Mouse (Mus musculus) bone marrow macrophage, adult 2 months (primary cell): ENCODE results near the gene Ryr3. TPM values are rescaled to one million over a fixed set of nuclear protein-coding genes. Genes with fewer than 3 reads are reported as not detected.

Source experiments
- H3K27ac ChIP-seq: 2 replicates; pipeline ENCODE4 v1.5.1; 2012; ENCODE audit warnings: low read depth, low read length; ENCODE audit not compliant: insufficient read depth
- H3K4me1 ChIP-seq: 2 replicates; pipeline ENCODE4 v1.6.1; 2012; ENCODE audit warnings: low read length; ENCODE audit not compliant: control insufficient read depth, insufficient read depth
- H3K4me3 ChIP-seq: 2 replicates; pipeline ENCODE4 v1.5.1; 2012; ENCODE audit warnings: mild to moderate bottlenecking, low read length, moderate library complexity; ENCODE audit not compliant: insufficient read depth
- CTCF ChIP-seq: IDR thresholded peaks from 2 replicates; pipeline ENCODE4 v1.5.1; 2012; ENCODE audit warnings: low read depth, mild to moderate bottlenecking, low read length, moderate library complexity
- POLR2A ChIP-seq: IDR thresholded peaks from 2 replicates; pipeline ENCODE4 v1.6.1; 2012; ENCODE audit warnings: mild to moderate bottlenecking, low read depth, low read length, borderline replicate concordance
- polyA plus RNA-seq: library from polyadenylated mRNA; stranded (reverse); fragments of >200 nt; gene quantifications from 2 replicates; pipeline ENCODE4 v1.2.4, GENCODE M21; 2012; ENCODE audit not compliant: missing spikeins, insufficient read depth, insufficient read length

The Ryr3 gene
- polyA plus RNA-seq, 1 experiment, result not detected

- TF ChIP-seq POLR2A (no peak), CTCF (no peak)
- Histone ChIP-seq H3K4me1 (no peaks in the 10 kb centered on the region), H3K4me3 (no peak overlapping the region), H3K27ac (no peak overlapping the region)
Observed at GRCm38 (mm10) chr2:112677246-112677645, 539.6 kb downstream of the Ryr3 start.

- Histone ChIP-seq H3K27ac (no peak overlapping the region), H3K4me1 (no peaks in the 10 kb centered on the region)
Observed at GRCm38 (mm10) chr2:112676721-112677120, 540.2 kb downstream of the Ryr3 start.

GRCm38 (mm10) chr2:112676175-112676574, 540.7 kb downstream of the Ryr3 start:
- TF ChIP-seq POLR2A (no peak), CTCF (no peak)
- Histone ChIP-seq H3K4me3 (no peak overlapping the region), H3K4me1 (no peaks in the 10 kb centered on the region), H3K27ac (no peak overlapping the region)

More at GRCm38 (mm10) chr2:112676721-112677120, 540.2 kb downstream of the Ryr3 start:
- no peak overlapping the region for H3K4me3 ChIP-seq
- TF ChIP-seq CTCF, result no peak
- no peak for TF ChIP-seq POLR2A

DNA sequence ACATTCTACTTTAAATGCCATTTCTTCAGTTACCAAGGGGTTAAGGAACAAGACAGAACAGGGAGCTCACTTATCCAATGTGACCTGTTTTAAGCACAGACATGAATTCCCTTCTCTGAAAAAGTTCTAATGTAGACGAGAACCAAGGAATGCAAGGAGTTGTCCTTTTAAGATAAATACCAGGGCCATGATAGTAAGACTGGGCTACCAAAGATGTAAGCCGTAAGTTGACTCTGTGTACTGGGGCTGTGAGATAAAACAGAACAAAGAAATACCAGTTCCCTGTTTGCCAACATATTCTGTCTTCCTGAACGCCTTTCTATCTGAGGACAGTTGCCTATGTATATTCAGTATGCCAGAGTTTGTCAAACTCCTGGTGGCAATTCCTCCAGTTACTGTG, 547.4 kb downstream of the Ryr3 start:
- Histone ChIP-seq H3K27ac (no peak overlapping the region), H3K4me1 (no peaks in the 10 kb centered on the region), H3K4me3 (no peak overlapping the region)
- TF ChIP-seq CTCF, result no peak
- TF ChIP-seq POLR2A, result no peak

DNA sequence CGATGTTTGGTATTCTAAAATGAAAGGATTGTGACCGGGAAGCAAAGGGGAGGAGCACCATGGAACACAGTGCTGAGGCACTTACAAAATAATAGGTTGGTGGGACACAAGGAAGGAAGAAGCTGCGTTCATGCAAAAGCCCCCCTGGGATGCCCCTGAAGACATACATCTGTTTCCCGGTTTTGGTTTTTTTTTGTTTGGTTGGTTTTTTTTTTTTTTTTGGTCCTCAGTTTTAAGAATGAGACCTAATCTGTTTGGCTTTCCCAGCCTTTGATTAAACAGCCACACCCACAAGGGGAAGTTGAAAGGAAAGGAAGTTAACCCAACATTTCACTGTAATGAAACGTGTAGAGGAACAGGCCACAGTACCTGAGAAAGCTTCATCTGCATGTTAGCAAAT, 560.8 kb downstream of the Ryr3 start:
- H3K4me3 ChIP-seq, result no peak overlapping the region
- TF ChIP-seq CTCF, result no peak
- TF ChIP-seq POLR2A, result no peak
- H3K4me1 ChIP-seq, result no peaks in the 10 kb centered on the region
- no peak overlapping the region for H3K27ac ChIP-seq

DNA sequence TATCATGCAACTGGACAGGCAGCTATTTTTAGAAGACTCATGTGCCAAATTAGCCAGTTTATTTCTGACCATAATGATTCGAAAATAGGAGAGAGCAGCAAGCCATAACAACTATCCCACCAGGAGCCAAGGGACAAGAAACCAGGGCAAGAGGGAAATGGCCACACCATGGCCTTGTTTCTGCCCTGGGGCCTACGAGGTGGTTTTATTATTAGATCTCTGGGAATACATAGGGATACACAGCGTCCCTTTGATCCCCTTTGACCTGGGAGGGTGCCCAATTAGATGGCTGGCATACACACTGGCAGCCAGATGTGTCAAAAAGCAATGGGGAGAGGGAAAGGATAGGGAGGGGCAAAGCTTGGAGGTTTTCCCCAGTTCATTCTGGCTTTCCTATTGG, 563.1 kb downstream of the Ryr3 start:
- Histone ChIP-seq H3K27ac (no peak overlapping the region), H3K4me1 (no peaks in the 10 kb centered on the region), H3K4me3 (no peak overlapping the region)
- TF ChIP-seq POLR2A (no peak), CTCF (no peak)

- H3K4me1 ChIP-seq, result no peaks in the 10 kb centered on the region
- no peak for TF ChIP-seq CTCF
- TF ChIP-seq POLR2A, result no peak
- H3K27ac ChIP-seq, result no peak overlapping the region
- no peak overlapping the region for H3K4me3 ChIP-seq
Observed at GRCm38 (mm10) chr2:112637206-112637605, 579.7 kb downstream of the Ryr3 start.

GRCm38 (mm10) chr2:112632536-112632935, 584.4 kb downstream of the Ryr3 start:
- H3K4me1 ChIP-seq, result no peaks in the 10 kb centered on the region
- H3K4me3 ChIP-seq, result no peak overlapping the region
- H3K27ac ChIP-seq, result no peak overlapping the region
- no peak for TF ChIP-seq POLR2A
- TF ChIP-seq CTCF, result no peak

DNA sequence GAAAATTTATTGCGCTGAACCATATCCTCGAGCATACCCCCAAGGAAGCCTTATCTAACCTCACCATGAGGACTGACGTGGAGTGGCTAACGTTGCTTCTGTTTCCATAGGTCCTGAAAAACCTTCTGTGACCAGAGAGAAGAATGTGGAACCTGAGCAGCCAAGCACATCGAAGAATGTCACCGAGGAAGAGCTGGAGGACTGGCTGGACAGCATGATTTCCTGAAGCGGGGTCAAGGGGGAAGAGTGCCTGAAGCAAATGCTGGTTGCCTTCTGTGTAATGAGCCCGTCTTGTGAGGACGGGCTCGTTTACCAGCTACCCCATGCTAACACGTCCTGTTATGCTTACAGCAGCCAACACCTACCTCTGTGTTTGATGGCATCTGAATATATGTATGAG, 586.2 kb downstream of the Ryr3 start:
- H3K27ac ChIP-seq, result no peak overlapping the region
- H3K4me3 ChIP-seq, result no peak overlapping the region
- no peak for TF ChIP-seq CTCF
- TF ChIP-seq POLR2A, result no peak
- no peaks in the 10 kb centered on the region for H3K4me1 ChIP-seq

DNA sequence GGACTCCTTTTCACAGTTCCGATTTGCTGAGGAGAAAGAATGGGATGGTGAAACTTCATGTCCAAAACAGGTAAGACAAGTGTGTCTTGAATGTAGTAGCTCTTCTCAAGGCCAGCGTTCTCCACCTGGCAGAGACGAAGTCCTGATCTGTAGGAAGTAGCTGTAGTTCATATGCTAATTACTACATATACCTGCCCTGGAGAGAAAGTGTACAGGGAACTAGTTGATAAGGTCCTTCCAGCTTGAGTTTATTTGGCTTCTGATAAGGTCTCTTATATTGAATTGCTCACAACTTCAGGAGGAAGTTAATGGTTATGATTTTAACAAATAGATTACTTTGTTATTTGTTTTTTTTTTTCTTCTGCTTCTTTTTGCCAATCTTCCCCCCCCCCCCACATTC, 591.7 kb downstream of the Ryr3 start:
- Histone ChIP-seq H3K4me3 (no peak overlapping the region), H3K4me1 (no peaks in the 10 kb centered on the region), H3K27ac (no peak overlapping the region)
- TF ChIP-seq POLR2A, result no peak
- no peak for TF ChIP-seq CTCF

DNA sequence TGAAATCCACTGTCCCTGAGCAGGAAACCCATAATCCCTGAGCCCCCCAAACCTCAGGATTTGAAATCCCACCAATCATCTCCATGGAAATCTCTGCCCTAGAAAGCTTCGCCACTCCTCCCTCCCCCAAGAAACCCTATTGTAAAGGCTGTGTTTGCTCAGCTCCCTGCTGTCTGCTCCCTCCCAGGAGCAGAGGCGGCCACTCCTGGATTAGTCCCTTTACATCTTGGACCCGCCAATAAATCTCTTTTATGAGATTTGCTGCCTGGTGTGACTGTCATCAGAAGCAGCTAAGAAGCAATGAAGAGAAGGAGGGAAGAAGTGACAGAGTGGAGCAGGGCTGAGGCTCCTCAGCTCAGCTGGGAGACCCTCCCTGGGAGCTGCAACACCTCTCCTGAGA, 599.7 kb downstream of the Ryr3 start:
- no peak overlapping the region for H3K27ac ChIP-seq
- no peaks in the 10 kb centered on the region for H3K4me1 ChIP-seq
- H3K4me3 ChIP-seq, result no peak overlapping the region
- no peak for TF ChIP-seq POLR2A
- no peak for TF ChIP-seq CTCF
